Mouse (Mus musculus): Measurements from ENCODE around the gene Mpp5. TPM values are rescaled to one million over a fixed set of nuclear protein-coding genes. Genes with fewer than 3 reads are reported as not detected.

The Mpp5 gene
- total RNA-seq (2014; rRNA removed) (11.8 and 14.7 TPM in 2 replicates), polyA plus RNA-seq (2015; fragmentation: Nextera tagmentation; extraction: Ambion mirVana) (4.9 and 10.8 TPM in 2 replicates)

DNA sequence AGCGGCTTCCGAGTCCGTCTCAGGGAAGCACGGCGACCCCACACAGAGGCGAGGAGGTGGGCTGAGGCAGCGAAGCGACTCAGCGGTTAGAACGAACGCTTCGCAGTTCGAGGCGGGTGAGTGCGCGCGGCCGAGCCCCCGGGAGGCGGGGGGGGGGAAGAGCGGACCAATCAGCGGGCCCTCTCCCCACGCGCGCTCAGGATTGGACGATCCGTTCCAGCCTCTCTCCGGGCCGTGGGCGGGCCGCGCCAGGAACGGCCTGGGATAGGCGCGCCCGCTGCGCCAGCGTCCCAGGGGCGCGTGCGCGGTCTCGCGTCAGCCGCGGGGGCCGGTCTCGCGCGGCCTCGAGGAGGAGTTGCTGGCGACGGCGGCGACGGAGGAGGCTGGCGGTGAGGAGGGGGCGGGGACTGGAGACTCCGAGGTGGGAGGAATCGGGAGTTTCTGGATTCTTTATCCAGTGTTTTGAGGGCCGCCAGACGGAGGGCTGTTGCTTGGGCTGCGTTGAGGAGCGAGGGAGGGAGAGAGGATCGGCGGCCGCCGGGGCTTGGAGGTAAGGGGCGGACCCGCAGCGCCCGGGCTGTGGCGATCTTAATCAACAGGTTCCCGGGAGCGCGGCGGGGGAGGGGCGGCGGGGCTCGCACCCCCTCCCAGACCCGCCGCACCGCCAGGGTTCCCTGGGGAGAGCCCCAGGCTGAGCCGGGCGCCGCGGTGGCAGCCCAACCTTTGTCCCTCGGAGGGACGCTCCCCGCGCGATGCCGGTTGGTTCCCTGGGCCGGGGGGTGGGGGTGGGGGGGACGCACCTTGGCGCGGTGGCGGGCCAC, at the start of gene Mpp5:
Mpp5 (plus strand) TSS at position 351 of the 821 bp plus-strand sequence.
- no peaks in the 10 kb centered on the region for H3K27me3 ChIP-seq (ENCODE audit: insufficient read depth, low read length)
- WGBS, result under 1% methylated on average over 82 of the region's 98 CpGs
- H3K4me2 ChIP-seq (ENCODE audit: low read depth), result peak within 1 kb of the TSS; percentile 67
- peak; percentile 99 for DNase-seq
- no peaks in the 10 kb centered on the region for H3K9me3 ChIP-seq (ENCODE audit: low read length)
- H3K27ac ChIP-seq (ENCODE audit: low read depth, low read length), result peak within 1 kb of the TSS; percentile 74
- ATAC-seq, result peak; percentile 100
- peak within 1 kb of the TSS; percentile 84 for H3K4me3 ChIP-seq (ENCODE audit: low read depth, low read length)
- no peak for TF ChIP-seq CTCF (IDR thresholded peaks at IDR 0.05; ENCODE audit: low read depth)
- H3K9ac ChIP-seq, result peak within 1 kb of the TSS; percentile 58
- no peaks in the 10 kb centered on the region for H3K4me1 ChIP-seq (ENCODE audit: insufficient read depth)
- H3K36me3 ChIP-seq (ENCODE audit: insufficient read depth), result no peaks in the 10 kb centered on the region

DNA sequence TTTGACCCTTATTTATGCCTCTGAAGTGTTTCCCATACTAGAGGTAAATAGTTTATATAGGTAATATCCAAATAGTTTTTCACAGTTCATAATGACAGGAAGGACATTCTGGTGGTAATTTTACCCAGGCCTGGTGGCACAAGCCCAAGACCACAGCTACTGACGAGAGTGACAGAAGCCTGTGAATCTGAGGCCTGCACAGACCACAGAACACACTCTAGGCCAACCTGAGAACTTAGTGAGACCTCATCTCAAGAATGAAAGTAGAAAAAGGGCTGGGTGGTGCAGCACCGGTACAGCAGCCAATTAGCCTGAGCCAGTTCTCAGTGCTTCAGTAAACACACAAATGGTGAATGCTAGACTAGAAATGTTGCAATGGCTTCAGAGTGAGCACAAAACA, 30.9 kb upstream of the Mpp5 start:
- no peaks in the 10 kb centered on the region for H3K36me3 ChIP-seq (ENCODE audit: insufficient read depth)
- H3K4me1 ChIP-seq (ENCODE audit: insufficient read depth), result no peaks in the 10 kb centered on the region
- DNase-seq (no peak), ATAC-seq (no peak)
- no peak overlapping the region for H3K4me2 ChIP-seq (ENCODE audit: low read depth)
- WGBS, result 63% methylated on average over 2 of the region's 2 CpGs
- H3K9me3 ChIP-seq (ENCODE audit: low read length), result no peaks in the 10 kb centered on the region
- no peak overlapping the region for H3K4me3 ChIP-seq (ENCODE audit: low read depth, low read length)
- no peak for TF ChIP-seq CTCF (IDR thresholded peaks at IDR 0.05; ENCODE audit: low read depth)
- no peak overlapping the region for H3K27ac ChIP-seq (ENCODE audit: low read depth, low read length)
- no peaks in the 10 kb centered on the region for H3K27me3 ChIP-seq (ENCODE audit: insufficient read depth, low read length)
- H3K9ac ChIP-seq, result no peak overlapping the region

DNA sequence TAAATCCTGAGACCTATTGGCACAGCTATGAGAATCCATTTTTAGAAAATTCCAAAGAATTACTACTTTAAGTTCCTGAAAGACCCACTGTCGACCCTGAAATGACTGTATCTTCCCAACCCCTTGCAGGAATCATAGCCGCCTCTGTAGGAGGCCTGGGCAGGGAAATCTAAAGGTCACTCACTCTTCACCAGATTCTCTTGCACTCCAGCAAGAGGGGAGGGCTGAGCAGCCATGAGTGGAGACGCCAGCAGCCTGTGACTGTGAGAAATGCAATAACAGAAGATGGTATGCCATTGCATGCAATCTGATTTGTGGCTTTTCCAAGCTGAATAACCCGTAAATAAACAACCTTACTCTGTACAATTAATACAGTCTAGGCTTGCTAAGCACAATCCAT, 21.0 kb upstream of the Mpp5 start:
- H3K27ac ChIP-seq (ENCODE audit: low read depth, low read length), result no peak overlapping the region
- H3K4me1 ChIP-seq (ENCODE audit: insufficient read depth), result no peaks in the 10 kb centered on the region
- no peak overlapping the region for H3K9ac ChIP-seq
- H3K27me3 ChIP-seq (ENCODE audit: insufficient read depth, low read length), result no peaks in the 10 kb centered on the region
- WGBS, result 69% methylated on average over 4 of the region's 4 CpGs
- no peaks in the 10 kb centered on the region for H3K9me3 ChIP-seq (ENCODE audit: low read length)
- H3K36me3 ChIP-seq (ENCODE audit: insufficient read depth), result no peaks in the 10 kb centered on the region
- TF ChIP-seq CTCF (IDR thresholded peaks at IDR 0.05; ENCODE audit: low read depth), result no peak
- H3K4me2 ChIP-seq (ENCODE audit: low read depth), result no peak overlapping the region
- H3K4me3 ChIP-seq (ENCODE audit: low read depth, low read length), result no peak overlapping the region
- DNase-seq, result no peak
- ATAC-seq, result no peak

DNA sequence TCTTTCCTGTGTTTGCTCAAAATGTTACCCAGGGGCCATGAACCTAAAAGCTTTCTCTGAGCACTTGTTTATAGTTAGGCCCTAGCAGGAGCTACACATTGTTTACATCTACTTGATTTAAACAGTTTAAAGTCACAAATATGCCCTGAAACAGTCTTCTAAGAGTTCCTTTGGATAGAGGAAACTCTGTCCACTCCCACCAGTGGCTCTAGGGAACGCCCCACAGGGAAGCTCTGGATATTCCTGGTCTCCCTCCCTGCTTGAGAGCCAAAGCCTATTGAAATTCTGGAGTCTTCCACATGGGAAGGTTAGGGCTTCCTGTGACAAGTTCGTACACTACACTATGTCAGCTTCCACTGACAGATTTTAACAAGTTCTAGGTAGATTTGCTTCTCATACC, 9.1 kb upstream of the Mpp5 start:
- H3K27me3 ChIP-seq (ENCODE audit: insufficient read depth, low read length), result no peaks in the 10 kb centered on the region
- DNase-seq (no peak), ATAC-seq (no peak)
- no peak for TF ChIP-seq CTCF (IDR thresholded peaks at IDR 0.05; ENCODE audit: low read depth)
- no peaks in the 10 kb centered on the region for H3K9me3 ChIP-seq (ENCODE audit: low read length)
- H3K4me1 ChIP-seq (ENCODE audit: insufficient read depth), result no peaks in the 10 kb centered on the region
- H3K9ac ChIP-seq, result no peak overlapping the region
- H3K4me2 ChIP-seq (ENCODE audit: low read depth), result no peak overlapping the region
- no peaks in the 10 kb centered on the region for H3K36me3 ChIP-seq (ENCODE audit: insufficient read depth)
- no peak overlapping the region for H3K27ac ChIP-seq (ENCODE audit: low read depth, low read length)
- H3K4me3 ChIP-seq (ENCODE audit: low read depth, low read length), result no peak overlapping the region
- 59% methylated on average over 2 of the region's 2 CpGs for WGBS

DNA sequence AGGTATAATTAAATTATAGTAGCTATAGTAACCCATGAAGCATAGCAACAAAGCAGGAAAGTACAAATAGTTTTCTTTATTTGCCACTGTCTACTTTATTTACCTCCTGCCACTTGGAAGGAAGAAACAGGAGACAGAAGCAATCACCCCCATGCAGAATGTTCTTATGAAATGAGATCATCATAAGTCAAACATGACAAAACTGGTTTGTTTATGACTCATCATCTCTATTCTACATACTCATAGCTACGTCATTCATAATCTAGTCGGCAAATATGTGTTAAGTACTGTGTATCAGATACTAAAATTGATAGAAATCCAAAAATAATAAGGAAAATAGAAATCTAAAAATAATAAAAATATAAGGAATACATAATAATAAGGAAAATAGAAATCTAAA, 8.4 kb upstream of the Mpp5 start:
- H3K4me2 ChIP-seq (ENCODE audit: low read depth), result no peak overlapping the region
- H3K36me3 ChIP-seq (ENCODE audit: insufficient read depth), result no peaks in the 10 kb centered on the region
- H3K9ac ChIP-seq, result no peak overlapping the region
- ATAC-seq (no peak), DNase-seq (no peak)
- H3K27ac ChIP-seq (ENCODE audit: low read depth, low read length), result no peak overlapping the region
- H3K9me3 ChIP-seq (ENCODE audit: low read length), result no peaks in the 10 kb centered on the region
- no peaks in the 10 kb centered on the region for H3K27me3 ChIP-seq (ENCODE audit: insufficient read depth, low read length)
- no peaks in the 10 kb centered on the region for H3K4me1 ChIP-seq (ENCODE audit: insufficient read depth)
- H3K4me3 ChIP-seq (ENCODE audit: low read depth, low read length), result no peak overlapping the region
- 95% methylated on average over 2 of the region's 2 CpGs for WGBS
- TF ChIP-seq CTCF (IDR thresholded peaks at IDR 0.05; ENCODE audit: low read depth), result no peak

DNA sequence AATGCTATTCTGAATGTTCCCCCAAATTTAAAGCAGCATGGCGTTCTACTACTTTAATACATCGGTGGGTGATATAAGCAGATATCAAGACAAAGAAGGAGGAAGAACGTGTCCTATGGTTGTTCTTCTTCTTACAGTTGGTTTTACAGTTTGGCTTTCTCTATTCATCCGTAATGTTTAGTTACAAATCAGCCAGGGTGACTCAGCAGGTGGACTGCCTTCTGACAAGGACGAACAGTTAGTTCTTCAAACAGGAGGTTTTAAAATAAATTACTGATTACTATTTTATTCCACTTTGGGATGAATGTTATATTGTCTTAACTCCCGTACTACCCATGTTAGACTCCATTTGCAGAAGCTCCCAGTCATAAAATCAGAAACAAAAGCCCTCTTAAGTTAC, 2.5 kb upstream of the Mpp5 start:
- Histone ChIP-seq H3K27me3 (ENCODE audit: insufficient read depth, low read length) (no peaks in the 10 kb centered on the region), H3K4me2 (ENCODE audit: low read depth) (no peak overlapping the region), H3K9me3 (ENCODE audit: low read length) (no peaks in the 10 kb centered on the region), H3K27ac (ENCODE audit: low read depth, low read length) (no peak overlapping the region), H3K4me3 (ENCODE audit: low read depth, low read length) (no peak overlapping the region), H3K4me1 (ENCODE audit: insufficient read depth) (no peaks in the 10 kb centered on the region), H3K9ac (no peak overlapping the region), H3K36me3 (ENCODE audit: insufficient read depth) (no peaks in the 10 kb centered on the region)
- ATAC-seq (no peak), DNase-seq (no peak)
- TF ChIP-seq CTCF (IDR thresholded peaks at IDR 0.05; ENCODE audit: low read depth), result no peak
- WGBS, result 85% methylated on average over 6 of the region's 6 CpGs

DNA sequence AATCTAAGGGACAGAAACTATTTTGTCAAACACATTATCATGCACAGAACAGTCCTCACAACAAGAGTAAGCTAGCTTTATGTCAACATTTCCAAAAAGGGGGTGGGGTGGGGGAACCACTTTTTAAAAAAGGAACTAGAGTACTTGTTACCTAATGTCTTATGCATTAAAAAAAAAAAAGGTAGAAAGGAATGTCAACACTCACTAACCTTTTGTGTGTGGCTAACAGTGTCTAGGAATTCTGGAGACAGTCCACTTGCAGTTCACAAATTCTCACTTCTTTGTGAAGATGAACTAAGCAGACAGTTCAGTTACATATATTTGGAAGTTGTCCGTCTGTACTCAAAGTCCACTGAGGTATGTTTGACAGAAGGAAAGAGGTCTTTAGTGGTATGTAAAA, 1.3 kb upstream of the Mpp5 start:
- whole genome bisulfite sequencing, result 44% methylated on average over 1 of the region's 1 CpGs
- ATAC-seq (no peak), DNase-seq (no peak)
- H3K9ac ChIP-seq, result no peak overlapping the region
- H3K4me3 ChIP-seq (ENCODE audit: low read depth, low read length), result no peak overlapping the region
- TF ChIP-seq CTCF (IDR thresholded peaks at IDR 0.05; ENCODE audit: low read depth), result no peak
- no peaks in the 10 kb centered on the region for H3K27me3 ChIP-seq (ENCODE audit: insufficient read depth, low read length)
- H3K9me3 ChIP-seq (ENCODE audit: low read length), result no peaks in the 10 kb centered on the region
- no peak overlapping the region for H3K4me2 ChIP-seq (ENCODE audit: low read depth)
- no peak overlapping the region for H3K27ac ChIP-seq (ENCODE audit: low read depth, low read length)
- H3K36me3 ChIP-seq (ENCODE audit: insufficient read depth), result no peaks in the 10 kb centered on the region
- H3K4me1 ChIP-seq (ENCODE audit: insufficient read depth), result no peaks in the 10 kb centered on the region

All from forebrain, postnatal 0 days (tissue).